Mouse (Mus musculus): ENCODE data around the gene Cntd1. TPM values are rescaled to one million over a fixed set of nuclear protein-coding genes. Genes with fewer than 3 reads are reported as not detected.

The Cntd1 gene
- total and polyA plus RNA-seq, 2 experiments from 2014 or later, result 0.25 TPM; not detected in 1

DNA sequence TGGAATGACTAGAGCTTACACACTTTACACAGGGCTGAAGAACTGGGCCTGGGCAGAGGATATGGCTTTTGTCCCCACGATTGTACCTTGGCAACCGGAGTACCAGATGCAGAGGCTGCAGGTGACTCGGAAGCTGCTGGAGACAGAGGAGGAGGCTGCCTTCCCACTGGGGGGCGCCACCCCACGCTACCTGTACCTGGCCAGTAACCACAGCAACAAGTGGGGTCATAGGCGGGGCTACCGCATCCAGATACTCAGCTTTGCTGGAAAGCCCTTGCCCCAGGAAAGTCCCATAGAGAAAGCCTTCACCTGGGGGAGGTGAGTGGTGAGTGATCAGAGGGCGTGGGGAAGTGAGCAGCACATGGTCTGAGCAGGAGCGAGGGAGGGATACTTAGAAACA lies 56.9 kb downstream of the Cntd1 start:
- no peaks in the 10 kb centered on the region for H3K27me3 ChIP-seq (ENCODE audit: insufficient read depth, low read length)
- 89% methylated on average over 9 of the region's 9 CpGs for WGBS
- peaks cover 11% of the 10 kb centered on the region; the same call in 1 of the 2 replicates for H3K4me1 ChIP-seq (ENCODE audit: insufficient read depth, low read length)
- no peak for TF ChIP-seq CTCF (IDR thresholded peaks at IDR 0.05)
- no peak overlapping the region for H3K4me2 ChIP-seq (ENCODE audit: low read depth, low read length, poor library complexity, severe bottlenecking)
- ATAC-seq (ENCODE audit: low FRiP score) (no peak), DNase-seq (ENCODE audit: low spot score) (no peak)
- H3K9me3 ChIP-seq (ENCODE audit: low read length), result no peaks in the 10 kb centered on the region
- H3K9ac ChIP-seq (replicated peaks; ENCODE audit: low read length, poor library complexity, severe bottlenecking), result no peak overlapping the region
- H3K27ac ChIP-seq (ENCODE audit: low read depth, low read length), result no peak overlapping the region
- H3K4me3 ChIP-seq (ENCODE audit: low read depth, low read length), result no peak overlapping the region
- no peaks in the 10 kb centered on the region for H3K36me3 ChIP-seq (ENCODE audit: insufficient read depth, low read length)

DNA sequence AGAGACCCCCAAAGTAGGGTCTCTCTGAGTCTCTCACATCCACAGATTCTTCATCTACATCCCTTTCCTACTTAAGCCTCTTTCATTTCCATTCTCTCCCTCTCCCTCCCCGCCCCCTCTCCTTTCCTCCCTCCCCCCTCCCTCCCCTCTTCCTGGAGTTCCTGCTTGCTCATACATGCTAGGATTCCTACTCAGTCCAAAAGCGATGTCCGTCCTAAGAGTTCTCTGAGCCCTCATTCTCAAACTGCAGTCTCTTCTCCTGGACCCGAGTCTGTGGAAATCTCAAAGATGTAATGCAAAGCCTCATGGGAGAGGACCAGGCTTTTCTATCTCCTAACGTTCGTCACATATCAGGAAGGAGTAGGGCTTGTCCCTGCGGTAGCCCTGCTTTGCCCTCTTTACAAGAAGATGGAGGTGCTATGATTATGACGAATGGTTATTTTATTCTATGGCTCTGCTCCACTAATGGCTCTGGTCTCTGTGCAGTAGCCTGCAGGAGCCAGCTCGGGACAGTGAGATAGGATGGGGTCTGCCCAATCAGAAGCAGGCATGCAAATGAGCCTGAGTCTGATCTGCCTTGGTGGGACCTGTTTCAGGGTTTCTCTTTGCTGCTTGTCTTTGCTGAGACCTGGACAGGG lies 59.4 kb downstream of the Cntd1 start:
- peak; percentile 63 for ATAC-seq (ENCODE audit: low FRiP score)
- TF ChIP-seq CTCF (IDR thresholded peaks at IDR 0.05), result no peak
- Histone ChIP-seq H3K9me3 (ENCODE audit: low read length) (no peaks in the 10 kb centered on the region), H3K36me3 (ENCODE audit: insufficient read depth, low read length) (no peaks in the 10 kb centered on the region), H3K4me1 (ENCODE audit: insufficient read depth, low read length) (peaks cover 11% of the 10 kb centered on the region; the same call in 1 of the 2 replicates), H3K27me3 (ENCODE audit: insufficient read depth, low read length) (no peaks in the 10 kb centered on the region), H3K9ac (replicated peaks; ENCODE audit: low read length, poor library complexity, severe bottlenecking) (peak overlapping the region; percentile 42; the same call in 1 of the 2 replicates), H3K4me3 (ENCODE audit: low read depth, low read length) (peak overlapping the region; percentile 27), H3K4me2 (ENCODE audit: low read depth, low read length, poor library complexity, severe bottlenecking) (peak overlapping the region; percentile 37), H3K27ac (ENCODE audit: low read depth, low read length) (0 out of 2 replicates have a peak overlapping the region, but pooled peaks have one; percentile 26)
- under 1% methylated on average over 8 of the region's 9 CpGs for WGBS
- peak; percentile 64 for DNase-seq (ENCODE audit: low spot score)

Other genes starting within 250 kb of the Cntd1 start
- 20.9 and 22.2 TPM in 2 replicates for gene Naglu, start 209.0 kb upstream of the Cntd1 start, total RNA-seq (2014; rRNA removed)
- gene Naglu, start 209.0 kb upstream of the Cntd1 start, polyA plus RNA-seq (2015; fragmentation: Nextera tagmentation; extraction: Ambion mirVana), result 16.0 and 16.6 TPM in 2 replicates
- 0.27 TPM in 1 of 2 replicates, not detected in the other for gene Hsd17b1, start 200.6 kb upstream of the Cntd1 start, total RNA-seq (2014; rRNA removed)
- gene Hsd17b1, start 200.6 kb upstream of the Cntd1 start, polyA plus RNA-seq (2015; fragmentation: Nextera tagmentation; extraction: Ambion mirVana), result not detected in 2 replicates
- gene Coasy, start 196.4 kb upstream of the Cntd1 start, total RNA-seq (2014; rRNA removed), result 41.8 and 48.7 TPM in 2 replicates
- gene Coasy, start 196.4 kb upstream of the Cntd1 start, polyA plus RNA-seq (2015; fragmentation: Nextera tagmentation; extraction: Ambion mirVana), result 31.5 and 34.1 TPM in 2 replicates
- 60.7 and 61.3 TPM in 2 replicates for gene Mlx, start 191.7 kb upstream of the Cntd1 start, total RNA-seq (2014; rRNA removed)
- 64.1 and 67.8 TPM in 2 replicates for gene Mlx, start 191.7 kb upstream of the Cntd1 start, polyA plus RNA-seq (2015; fragmentation: Nextera tagmentation; extraction: Ambion mirVana)
- 5.3 and 6.9 TPM in 2 replicates for gene Psmc3ip, start 183.6 kb upstream of the Cntd1 start, total RNA-seq (2014; rRNA removed)
- gene Psmc3ip, start 183.6 kb upstream of the Cntd1 start, polyA plus RNA-seq (2015; fragmentation: Nextera tagmentation; extraction: Ambion mirVana), result 8.9 and 10.3 TPM in 2 replicates
- 54.9 and 61.7 TPM in 2 replicates for gene Retreg3, start 159.1 kb upstream of the Cntd1 start, total RNA-seq (2014; rRNA removed)
- gene Retreg3, start 159.1 kb upstream of the Cntd1 start, polyA plus RNA-seq (2015; fragmentation: Nextera tagmentation; extraction: Ambion mirVana), result 24.8 and 26.0 TPM in 2 replicates
- gene Tubg1, start 159.1 kb upstream of the Cntd1 start, total RNA-seq (2014; rRNA removed), result 40.5 and 52.6 TPM in 2 replicates
- gene Tubg1, start 159.1 kb upstream of the Cntd1 start, polyA plus RNA-seq (2015; fragmentation: Nextera tagmentation; extraction: Ambion mirVana), result 64.4 and 64.6 TPM in 2 replicates
- 38.4 and 40.6 TPM in 2 replicates for gene Tubg2, start 123.1 kb upstream of the Cntd1 start, total RNA-seq (2014; rRNA removed)
- gene Tubg2, start 123.1 kb upstream of the Cntd1 start, polyA plus RNA-seq (2015; fragmentation: Nextera tagmentation; extraction: Ambion mirVana), result 86.1 and 93.8 TPM in 2 replicates
- 12.5 and 15.0 TPM in 2 replicates for gene Cntnap1, start 108.5 kb upstream of the Cntd1 start, total RNA-seq (2014; rRNA removed)
- gene Cntnap1, start 108.5 kb upstream of the Cntd1 start, polyA plus RNA-seq (2015; fragmentation: Nextera tagmentation; extraction: Ambion mirVana), result 3.0 and 3.2 TPM in 2 replicates
- gene Plekhh3, start 107.7 kb upstream of the Cntd1 start, total RNA-seq (2014; rRNA removed), result 13.7 and 23.4 TPM in 2 replicates
- gene Plekhh3, start 107.7 kb upstream of the Cntd1 start, polyA plus RNA-seq (2015; fragmentation: Nextera tagmentation; extraction: Ambion mirVana), result 5.8 and 6.2 TPM in 2 replicates
- gene Ccr10, start 103.6 kb upstream of the Cntd1 start, total RNA-seq (2014; rRNA removed), result 0.61 and 1.4 TPM in 2 replicates
- 0.75 and 0.83 TPM in 2 replicates for gene Ccr10, start 103.6 kb upstream of the Cntd1 start, polyA plus RNA-seq (2015; fragmentation: Nextera tagmentation; extraction: Ambion mirVana)
- gene Ezh1, start 52.5 kb upstream of the Cntd1 start, total RNA-seq (2014; rRNA removed), result 26.5 and 40.0 TPM in 2 replicates
- gene Ezh1, start 52.5 kb upstream of the Cntd1 start, polyA plus RNA-seq (2015; fragmentation: Nextera tagmentation; extraction: Ambion mirVana), result 25.4 and 25.9 TPM in 2 replicates
- gene Ramp2, start 33.0 kb upstream of the Cntd1 start, total RNA-seq (2014; rRNA removed), result 55.0 and 67.5 TPM in 2 replicates
- 95.3 and 103 TPM in 2 replicates for gene Ramp2, start 33.0 kb upstream of the Cntd1 start, polyA plus RNA-seq (2015; fragmentation: Nextera tagmentation; extraction: Ambion mirVana)
- 77.3 and 82.3 TPM in 2 replicates for gene Vps25, start 25.3 kb upstream of the Cntd1 start, total RNA-seq (2014; rRNA removed)
- 130 and 144 TPM in 2 replicates for gene Vps25, start 25.3 kb upstream of the Cntd1 start, polyA plus RNA-seq (2015; fragmentation: Nextera tagmentation; extraction: Ambion mirVana)
- 4.2 and 8.1 TPM in 2 replicates for gene Wnk4, start 18.4 kb upstream of the Cntd1 start, total RNA-seq (2014; rRNA removed)
- gene Wnk4, start 18.4 kb upstream of the Cntd1 start, polyA plus RNA-seq (2015; fragmentation: Nextera tagmentation; extraction: Ambion mirVana), result 7.5 and 9.2 TPM in 2 replicates
- 136 and 168 TPM in 2 replicates for gene Coa3, start 102 bp downstream of the Cntd1 start, total RNA-seq (2014; rRNA removed)
- gene Coa3, start 102 bp downstream of the Cntd1 start, polyA plus RNA-seq (2015; fragmentation: Nextera tagmentation; extraction: Ambion mirVana), result 204 and 229 TPM in 2 replicates
- 94.4 and 209 TPM in 2 replicates for gene Becn1, start 23.3 kb downstream of the Cntd1 start, total RNA-seq (2014; rRNA removed)
- gene Becn1, start 23.3 kb downstream of the Cntd1 start, polyA plus RNA-seq (2015; fragmentation: Nextera tagmentation; extraction: Ambion mirVana), result 145 and 150 TPM in 2 replicates
- 69.1 and 74.0 TPM in 2 replicates for gene Psme3, start 37.2 kb downstream of the Cntd1 start, total RNA-seq (2014; rRNA removed)
- 75.0 and 76.5 TPM in 2 replicates for gene Psme3, start 37.2 kb downstream of the Cntd1 start, polyA plus RNA-seq (2015; fragmentation: Nextera tagmentation; extraction: Ambion mirVana)
- 5.3 and 6.7 TPM in 2 replicates for gene Aoc2, start 46.1 kb downstream of the Cntd1 start, total RNA-seq (2014; rRNA removed)
- 0.64 and 0.77 TPM in 2 replicates for gene Aoc2, start 46.1 kb downstream of the Cntd1 start, polyA plus RNA-seq (2015; fragmentation: Nextera tagmentation; extraction: Ambion mirVana)
- 0.66 and 1.2 TPM in 2 replicates for gene Aoc3, start 51.6 kb downstream of the Cntd1 start, total RNA-seq (2014; rRNA removed)
- 0.07 and 0.20 TPM in 2 replicates for gene Aoc3, start 51.6 kb downstream of the Cntd1 start, polyA plus RNA-seq (2015; fragmentation: Nextera tagmentation; extraction: Ambion mirVana)
- gene G6pc, start 88.5 kb downstream of the Cntd1 start, total RNA-seq (2014; rRNA removed), result not detected in 2 replicates
- not detected in 2 replicates for gene G6pc, start 88.5 kb downstream of the Cntd1 start, polyA plus RNA-seq (2015; fragmentation: Nextera tagmentation; extraction: Ambion mirVana)
- gene Aarsd1, start 138.6 kb downstream of the Cntd1 start, total RNA-seq (2014; rRNA removed), result 67.4 and 78.3 TPM in 2 replicates
- gene Aarsd1, start 138.6 kb downstream of the Cntd1 start, polyA plus RNA-seq (2015; fragmentation: Nextera tagmentation; extraction: Ambion mirVana), result 96.3 and 107 TPM in 2 replicates
- gene Gm27029, start 145.8 kb downstream of the Cntd1 start, total RNA-seq (2014; rRNA removed), result 1.8 and 5.7 TPM in 2 replicates
- gene Gm27029, start 145.8 kb downstream of the Cntd1 start, polyA plus RNA-seq (2015; fragmentation: Nextera tagmentation; extraction: Ambion mirVana), result 6.3 and 6.8 TPM in 2 replicates
- 10.4 and 12.9 TPM in 2 replicates for gene Rundc1, start 146.1 kb downstream of the Cntd1 start, total RNA-seq (2014; rRNA removed)
- 24.2 and 25.2 TPM in 2 replicates for gene Rundc1, start 146.1 kb downstream of the Cntd1 start, polyA plus RNA-seq (2015; fragmentation: Nextera tagmentation; extraction: Ambion mirVana)
- 0.66 and 2.7 TPM in 2 replicates for gene Ptges3l, start 146.3 kb downstream of the Cntd1 start, total RNA-seq (2014; rRNA removed)
- gene Ptges3l, start 146.3 kb downstream of the Cntd1 start, polyA plus RNA-seq (2015; fragmentation: Nextera tagmentation; extraction: Ambion mirVana), result 2.9 TPM in 2 replicates
- gene Rpl27, start 163.3 kb downstream of the Cntd1 start, total RNA-seq (2014; rRNA removed), result 605 and 614 TPM in 2 replicates
- gene Rpl27, start 163.3 kb downstream of the Cntd1 start, polyA plus RNA-seq (2015; fragmentation: Nextera tagmentation; extraction: Ambion mirVana), result 227 and 260 TPM in 2 replicates
- gene Ifi35, start 169.4 kb downstream of the Cntd1 start, total RNA-seq (2014; rRNA removed), result 1.9 and 3.3 TPM in 2 replicates
- gene Ifi35, start 169.4 kb downstream of the Cntd1 start, polyA plus RNA-seq (2015; fragmentation: Nextera tagmentation; extraction: Ambion mirVana), result 4.5 TPM in 2 replicates
- 90.5 and 96.3 TPM in 2 replicates for gene Rnd2, start 186.0 kb downstream of the Cntd1 start, total RNA-seq (2014; rRNA removed)
- gene Rnd2, start 186.0 kb downstream of the Cntd1 start, polyA plus RNA-seq (2015; fragmentation: Nextera tagmentation; extraction: Ambion mirVana), result 95.7 and 104 TPM in 2 replicates
- 313 and 334 TPM in 2 replicates for gene Vat1, start 187.2 kb downstream of the Cntd1 start, total RNA-seq (2014; rRNA removed)
- 143 and 146 TPM in 2 replicates for gene Vat1, start 187.2 kb downstream of the Cntd1 start, polyA plus RNA-seq (2015; fragmentation: Nextera tagmentation; extraction: Ambion mirVana)

All from midbrain, postnatal 0 days (tissue).